Mouse (Mus musculus) midbrain, embryonic 11.5 days (tissue): ENCODE measurements around the gene Grk5. TPM values are rescaled to one million over a fixed set of nuclear protein-coding genes. Genes with fewer than 3 reads are reported as not detected.

Experiments used
- ATAC-seq: fragments of 200-750 bp; cut with Nextera tagmentation; 2 replicates; pipeline ENCODE4 v1.8.0; 2017; ENCODE audit warnings: moderate TSS enrichment, moderate library complexity; ENCODE audit not compliant: low FRiP score
- DNase-seq: peaks from one replicate; pipeline ENCODE4 v3.0.0; 2015; ENCODE audit warnings: low spot score; ENCODE audit errors: missing footprints
- H3K27ac ChIP-seq: fragments of 300-500 bp; sonication (generic); 2 replicates; pipeline ENCODE4 v1.5.1; 2014; ENCODE audit warnings: low read depth, low read length
- H3K27me3 ChIP-seq: fragments of 300-500 bp; sonication (generic); 2 replicates; pipeline ENCODE4 v1.6.1; 2014; ENCODE audit warnings: mild to moderate bottlenecking, low read length, moderate library complexity, mixed read lengths; ENCODE audit not compliant: control insufficient read depth, insufficient read depth
- H3K36me3 ChIP-seq: fragments of 300-500 bp; sonication (generic); 2 replicates; pipeline ENCODE4 v1.6.1; 2014; ENCODE audit warnings: mild to moderate bottlenecking, low read length, moderate library complexity, mixed read lengths; ENCODE audit not compliant: control insufficient read depth, insufficient read depth
- H3K4me1 ChIP-seq: fragments of 300-500 bp; sonication (generic); 2 replicates; pipeline ENCODE4 v1.6.1; 2014; ENCODE audit warnings: low read length; ENCODE audit not compliant: control insufficient read depth, insufficient read depth
- H3K4me2 ChIP-seq: fragments of 300-500 bp; sonication (generic); 2 replicates; pipeline ENCODE4 v1.6.1; 2014; ENCODE audit warnings: mild to moderate bottlenecking, moderate library complexity
- H3K4me3 ChIP-seq: fragments of 300-500 bp; sonication (generic); 2 replicates; pipeline ENCODE4 v1.5.1; 2014; ENCODE audit warnings: low read depth, low read length
- H3K9ac ChIP-seq: fragments of 300-500 bp; sonication (generic); 2 replicates; pipeline ENCODE4 v1.6.1; 2014; ENCODE audit warnings: low read length
- H3K9me3 ChIP-seq: fragments of 300-500 bp; sonication (generic); 2 replicates; pipeline ENCODE4 v1.6.1; 2016; ENCODE audit warnings: low read length; ENCODE audit not compliant: control insufficient read depth
- WGBS: fragments of 180-500 bp; shearing (Covaris S2); extraction: QIAGEN DNeasy Blood & Tissue Kit; methylation state at CpG from one replicate; pipeline ENCODE4 v1.1.7; 2014; 5-methylcytosine and 5-hydroxymethylcytosine counted together
- polyA plus RNA-seq: library from polyadenylated mRNA; unstranded; fragments of >200 nt; fragmentation: Nextera tagmentation; extraction: Ambion mirVana; gene quantifications from 2 replicates; pipeline ENCODE4 v1.2.1, GENCODE M21; 2014

Grk5 gene
- polyA plus RNA-seq, 1 experiment from 2014 or later = 2.7 TPM

DNA sequence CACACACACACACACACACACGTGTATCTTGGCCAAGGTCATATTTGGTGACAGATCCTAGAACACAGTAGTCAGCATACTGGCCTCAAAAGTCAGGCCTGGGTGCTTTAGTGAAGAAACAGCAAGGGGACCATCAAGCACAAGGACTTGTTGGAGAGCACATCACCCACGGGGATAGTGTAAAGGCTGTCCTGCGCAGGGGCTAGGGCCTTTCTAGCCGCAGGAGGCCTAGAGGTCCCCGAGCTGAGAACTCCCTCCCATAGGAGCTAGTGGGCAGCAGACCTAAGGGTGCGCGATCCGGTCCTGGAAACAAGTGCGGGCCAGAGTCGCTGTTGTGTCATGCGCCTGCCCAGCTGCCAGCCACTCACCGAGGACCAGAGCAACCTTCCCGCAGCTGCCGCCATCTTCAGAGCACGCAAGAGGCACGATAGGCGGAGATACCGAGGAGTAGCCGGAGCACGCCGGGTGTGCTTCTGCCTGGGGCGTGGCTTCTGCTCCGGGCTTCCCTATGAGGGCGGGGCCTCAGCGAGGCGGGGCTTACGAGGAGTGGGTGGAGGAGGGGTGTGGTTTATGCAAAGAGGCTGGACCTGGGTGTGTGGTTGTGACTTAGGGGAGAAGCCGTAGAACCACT is 15.4 kb upstream of the Grk5 start, which contains the start of gene Prdx3:
TSS of gene Prdx3 (minus strand) at position 493 of the 631 bp plus-strand sequence.
- Histone ChIP-seq H3K36me3 (no peaks in the 10 kb centered on the region), H3K4me1 (no peaks in the 10 kb centered on the region; the same call in 1 of the 2 replicates), H3K4me2 (peak within 1 kb of the TSS; percentile 62), H3K9ac (peak within 1 kb of the TSS; percentile 79), H3K4me3 (peak within 1 kb of the TSS; percentile 60), H3K27ac (peak within 1 kb of the TSS; percentile 54; the same call in 1 of the 2 replicates), H3K9me3 (no peaks in the 10 kb centered on the region), H3K27me3 (no peaks in the 10 kb centered on the region)
- DNase-seq = peak; percentile 98
- peak; percentile 99 for ATAC-seq
- WGBS = under 1% methylated on average over 28 of the region's 28 CpGs

GRCm38 (mm10) chr19:60883129-60883528 is 6.4 kb upstream of the Grk5 start:
- no peak for ATAC-seq
- no peaks in the 10 kb centered on the region for H3K9me3 ChIP-seq
- H3K27me3 ChIP-seq = no peaks in the 10 kb centered on the region
- no peak overlapping the region for H3K4me3 ChIP-seq
- H3K4me1 ChIP-seq = no peaks in the 10 kb centered on the region
- no peak overlapping the region for H3K27ac ChIP-seq
- H3K9ac ChIP-seq = no peak overlapping the region
- H3K4me2 ChIP-seq = no peak overlapping the region
- no peak for DNase-seq
- no peaks in the 10 kb centered on the region for H3K36me3 ChIP-seq
- WGBS = 5% methylated on average over 3 of the region's 3 CpGs

DNA sequence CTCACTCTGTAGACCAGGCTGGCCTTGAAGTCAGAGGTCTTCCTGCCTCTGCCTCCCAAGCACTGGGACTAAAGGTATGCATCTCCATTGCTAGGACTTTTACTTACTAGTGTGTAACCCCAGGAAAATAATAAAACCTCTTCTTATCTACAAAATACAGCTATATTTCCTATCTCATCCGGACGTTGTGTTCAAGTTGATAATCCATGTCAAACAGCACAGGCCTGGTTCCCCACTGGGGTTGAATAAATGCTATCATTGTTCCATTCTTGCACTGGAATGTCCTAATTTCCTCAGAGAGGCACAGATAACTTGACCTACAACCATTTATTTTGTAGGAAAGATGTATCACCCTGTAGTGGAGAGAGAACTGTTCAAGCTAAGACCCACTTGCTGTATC is 1.9 kb upstream of the Grk5 start:
- H3K9ac ChIP-seq = no peak overlapping the region

DNA sequence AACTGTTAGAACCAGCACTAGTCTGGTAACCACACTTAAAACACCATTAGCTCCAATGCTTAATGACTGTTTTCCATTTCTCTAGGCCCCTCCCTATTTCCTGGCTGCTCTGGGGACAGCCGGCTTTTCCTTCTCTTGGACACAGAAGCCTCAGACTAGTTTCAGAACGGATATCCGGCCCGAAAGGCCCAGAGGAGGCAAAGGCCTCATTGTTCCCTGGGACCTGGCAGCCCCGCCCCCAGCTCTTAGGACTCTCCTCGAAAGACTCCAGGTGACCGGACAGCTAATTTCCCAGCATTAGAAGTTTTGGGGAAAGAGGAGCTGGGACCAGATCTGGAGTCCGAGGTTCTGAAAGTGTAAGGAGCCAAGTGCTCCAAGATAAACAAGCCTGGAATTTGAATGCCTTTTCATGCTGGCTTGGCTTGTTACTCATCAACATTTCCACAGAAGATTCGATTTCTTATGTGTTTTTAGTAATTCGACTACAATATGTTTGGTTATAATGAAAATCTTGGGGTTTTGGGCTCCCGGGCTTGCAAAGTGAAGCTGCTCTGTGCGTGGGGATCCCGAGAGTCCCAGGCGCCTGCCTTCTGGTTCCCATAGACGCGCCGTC is 342 bp upstream of the Grk5 start:
- WGBS = 5% methylated on average over 17 of the region's 17 CpGs
- no peaks in the 10 kb centered on the region for H3K36me3 ChIP-seq
- peak overlapping the region; percentile 72 for H3K4me2 ChIP-seq
- H3K27ac ChIP-seq = peak overlapping the region; percentile 92; the same call in 1 of the 2 replicates
- ATAC-seq = no peak
- H3K4me3 ChIP-seq = peak overlapping the region; percentile 85
- H3K27me3 ChIP-seq = no peaks in the 10 kb centered on the region
- H3K4me1 ChIP-seq = peaks cover 13% of the 10 kb centered on the region
- H3K9ac ChIP-seq = peak overlapping the region; percentile 95
- no peak for DNase-seq
- no peaks in the 10 kb centered on the region for H3K9me3 ChIP-seq

More for the DNA sequence above, 1.9 kb upstream of the Grk5 start:
- peak; percentile 35 for DNase-seq
- H3K4me1 ChIP-seq = peaks cover 13% of the 10 kb centered on the region
- H3K9me3 ChIP-seq = no peaks in the 10 kb centered on the region
- H3K27me3 ChIP-seq = no peaks in the 10 kb centered on the region
- no peak overlapping the region for H3K4me2 ChIP-seq
- no peak for ATAC-seq
- no peaks in the 10 kb centered on the region for H3K36me3 ChIP-seq
- H3K4me3 ChIP-seq = no peak overlapping the region
- WGBS = 87% methylated on average over 2 of the region's 2 CpGs
- H3K27ac ChIP-seq = no peak overlapping the region

GRCm38 (mm10) chr19:60890391-60891122 is 1.0 kb downstream of the Grk5 start:
- H3K36me3 ChIP-seq = no peaks in the 10 kb centered on the region
- ATAC-seq (peak; percentile 71), DNase-seq (peak; percentile 97)

DNA sequence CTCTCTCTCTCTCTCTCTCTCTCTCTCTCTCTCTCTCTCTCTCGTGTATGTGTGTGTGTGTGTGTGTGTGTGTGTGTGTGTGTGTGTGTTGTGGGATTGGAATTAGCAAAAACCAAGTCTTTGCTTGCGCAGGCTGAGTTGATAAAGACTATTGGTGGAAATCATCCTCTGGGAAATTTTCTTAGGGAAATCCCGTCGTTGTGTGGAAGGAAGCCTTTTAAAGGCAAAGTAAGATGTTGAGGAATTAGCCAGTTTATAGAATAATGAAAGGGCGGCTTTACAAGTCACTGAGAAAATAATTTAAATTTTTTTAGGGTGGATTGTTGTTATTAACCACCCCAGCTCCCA is 1.5 kb downstream of the Grk5 start:
- 16% methylated on average over 4 of the region's 5 CpGs for WGBS
- Histone ChIP-seq H3K9ac (peak overlapping the region; percentile 73; the same call in 1 of the 2 replicates), H3K4me2 (peak overlapping the region; percentile 72)

More at GRCm38 (mm10) chr19:60890391-60891122, 1.0 kb downstream of the Grk5 start:
- Histone ChIP-seq H3K4me1 (peaks cover 13% of the 10 kb centered on the region), H3K4me2 (peak overlapping the region; percentile 72), H3K27me3 (no peaks in the 10 kb centered on the region), H3K9ac (peak overlapping the region; percentile 73), H3K27ac (peak overlapping the region; percentile 59), H3K9me3 (no peaks in the 10 kb centered on the region), H3K4me3 (peak overlapping the region; percentile 85)
- under 1% methylated on average over 41 of the region's 41 CpGs for WGBS

DNA sequence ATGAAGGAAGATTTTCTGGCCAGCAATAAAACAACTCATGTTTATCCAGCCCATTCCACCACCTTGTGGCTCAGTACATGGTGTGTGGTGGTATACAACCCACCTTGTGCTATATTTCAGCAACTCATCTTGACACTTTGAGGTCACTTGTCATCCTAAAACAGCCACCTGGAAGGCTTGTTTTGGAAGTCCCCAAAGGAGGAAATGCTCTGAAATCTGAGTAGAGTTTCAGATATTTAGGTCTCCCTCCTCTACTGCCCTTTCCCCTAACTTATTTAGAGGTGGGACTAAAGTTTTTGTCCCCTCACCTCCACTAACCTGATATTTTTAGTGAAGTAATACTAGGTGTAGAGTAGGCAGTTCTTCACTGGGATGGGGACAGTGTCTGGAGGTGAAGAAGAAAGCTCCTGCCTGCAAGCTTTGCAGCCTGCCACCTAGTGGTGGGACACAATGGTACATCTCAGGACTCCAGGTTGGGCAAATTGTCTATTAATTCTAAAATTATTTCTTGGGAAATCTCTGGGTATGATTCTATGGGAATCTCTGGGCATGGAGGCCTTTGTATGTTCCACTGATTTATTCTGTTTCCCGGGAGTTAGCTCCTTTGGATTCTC is 2.5 kb downstream of the Grk5 start:
- WGBS = 37% methylated on average over 1 of the region's 1 CpGs
- peak overlapping the region; percentile 72 for H3K4me2 ChIP-seq
- no peak overlapping the region for H3K4me3 ChIP-seq
- H3K9me3 ChIP-seq = no peaks in the 10 kb centered on the region
- H3K27me3 ChIP-seq = no peaks in the 10 kb centered on the region
- no peak overlapping the region for H3K9ac ChIP-seq
- ATAC-seq (no peak), DNase-seq (peak; percentile 93)
- H3K36me3 ChIP-seq = no peaks in the 10 kb centered on the region
- peaks cover 13% of the 10 kb centered on the region for H3K4me1 ChIP-seq
- no peak overlapping the region for H3K27ac ChIP-seq

More for the DNA sequence above, 1.5 kb downstream of the Grk5 start:
- DNase-seq (peak; percentile 91), ATAC-seq (no peak)
- Histone ChIP-seq H3K4me1 (peaks cover 13% of the 10 kb centered on the region), H3K36me3 (no peaks in the 10 kb centered on the region), H3K27me3 (no peaks in the 10 kb centered on the region), H3K27ac (no peak overlapping the region), H3K4me3 (peak overlapping the region; percentile 85), H3K9me3 (no peaks in the 10 kb centered on the region)

- Histone ChIP-seq H3K4me3 (no peak overlapping the region), H3K4me1 (peaks cover 7% of the 10 kb centered on the region; the same call in 1 of the 2 replicates), H3K4me2 (no peak overlapping the region), H3K9ac (no peak overlapping the region), H3K36me3 (no peaks in the 10 kb centered on the region), H3K27ac (no peak overlapping the region), H3K9me3 (no peaks in the 10 kb centered on the region), H3K27me3 (no peaks in the 10 kb centered on the region)
- DNase-seq = peak; percentile 81
- 30% methylated on average over 3 of the region's 3 CpGs for WGBS
- ATAC-seq = no peak
Measured at GRCm38 (mm10) chr19:60895251-60895880, 5.8 kb downstream of the Grk5 start.
